Mouse (Mus musculus): ENCODE results near the gene Emb. TPM values are rescaled to one million over a fixed set of nuclear protein-coding genes. Genes with fewer than 3 reads are reported as not detected.

Emb gene
- total and polyA plus RNA-seq, 3 experiments: 0.60 to 2.1 (median 1.2) TPM

DNA sequence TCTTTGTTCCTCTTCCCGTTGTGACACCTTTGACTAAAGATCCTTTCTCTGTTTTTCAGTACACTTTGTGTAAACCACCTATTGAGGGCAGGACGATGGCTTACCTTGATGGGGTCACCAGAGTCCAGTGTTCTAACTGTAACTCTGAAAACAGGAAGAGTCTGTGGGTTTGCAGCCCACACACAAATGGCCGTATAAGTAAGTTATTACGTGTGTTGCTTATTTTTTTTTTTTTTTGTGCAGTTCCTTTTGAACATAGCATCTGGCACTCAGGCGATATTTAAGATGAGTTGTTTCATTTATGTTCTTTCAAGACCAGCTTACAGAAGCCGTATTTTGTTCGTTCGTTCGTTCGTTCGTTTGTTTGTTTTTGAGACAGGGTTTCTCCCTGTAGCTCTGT, 9.3 kb downstream of the Emb start:
- in situ Hi-C loops (cut with MboI; ENCODE audit: low pct_ligation_motif_present, low pct_unique_long_range_greater_than_20kb, low sequenced_read_pairs): no loop called here
- no peaks in the 10 kb centered on the region for H3K27me3 ChIP-seq (replicated peaks)
- TF ChIP-seq KAT2A (IDR thresholded peaks at IDR 0.05; ENCODE audit: insufficient replicate concordance, low read length) (no peak), POLR2A (IDR thresholded peaks at IDR 0.05; ENCODE audit: low read depth, low read length) (no peak), JUN (IDR thresholded peaks at IDR 0.05; ENCODE audit: insufficient read depth, low read depth, low read length) (no peak), JUND (conservative IDR thresholded peaks at IDR 0.05; ENCODE audit: low read depth, low read length) (no peak), RCOR1 (conservative IDR thresholded peaks at IDR 0.05; ENCODE audit: low read depth, low read length) (no peak), MXI1 (IDR thresholded peaks at IDR 0.05; ENCODE audit: low read depth, low read length) (no peak), NRF1 (IDR thresholded peaks at IDR 0.05; ENCODE audit: low read depth, low read length) (no peak), MAX (IDR thresholded peaks at IDR 0.05; ENCODE audit: low read length) (no peak), MYC (IDR thresholded peaks at IDR 0.05; ENCODE audit: low read depth, low read length) (no peak), ZKSCAN1 (IDR thresholded peaks at IDR 0.05; ENCODE audit: borderline replicate concordance, low read depth, low read length) (no peak), PAX5 (IDR thresholded peaks at IDR 0.05; ENCODE audit: low read length) (no peak), ZNF384 (IDR thresholded peaks at IDR 0.05; ENCODE audit: low read depth, low read length) (no peak), USF2 (conservative IDR thresholded peaks at IDR 0.05; ENCODE audit: low read depth, low read length) (no peak), BHLHE40 (IDR thresholded peaks at IDR 0.05; ENCODE audit: low read depth, low read length) (no peak)
- dilution Hi-C loops (cut with MboI; ENCODE audit: extremely low pct_ligation_motif_present, extremely low pct_unique_long_range_greater_than_20kb, low sequenced_read_pairs): no loop called here
- H3K9ac ChIP-seq (ENCODE audit: insufficient read depth, low read depth): no peak overlapping the region
- H3K27ac ChIP-seq (ENCODE audit: insufficient read depth, low read depth): no peak overlapping the region
- no peak overlapping the region for H3K4me2 ChIP-seq (ENCODE audit: insufficient read depth, low read depth, poor library complexity, severe bottlenecking)
- H3K79me2 ChIP-seq (replicated peaks; ENCODE audit: control insufficient read depth, extremely low read depth, insufficient read depth, poor library complexity, severe bottlenecking): no peaks in the 10 kb centered on the region
- H3K36me3 ChIP-seq (replicated peaks in 1 of 2; ENCODE audit: control insufficient read depth in 1 of 2, insufficient read depth in 1 of 2, low read length in 1 of 2): no peaks in the 10 kb centered on the region
- no peaks in the 10 kb centered on the region for H3K4me1 ChIP-seq (ENCODE audit: control insufficient read depth in 1 of 2, insufficient read depth in 2 of 2)
- H3K9me3 ChIP-seq (replicated peaks; ENCODE audit: low read length): peaks cover 62% of the 10 kb centered on the region
- DNase-seq (ENCODE audit: extremely low read depth): no peak
- no peak overlapping the region for H3K4me3 ChIP-seq (replicated peaks in 1 of 3; ENCODE audit: low read depth in 2 of 3, low read length in 2 of 3, poor library complexity in 1 of 3)

DNA sequence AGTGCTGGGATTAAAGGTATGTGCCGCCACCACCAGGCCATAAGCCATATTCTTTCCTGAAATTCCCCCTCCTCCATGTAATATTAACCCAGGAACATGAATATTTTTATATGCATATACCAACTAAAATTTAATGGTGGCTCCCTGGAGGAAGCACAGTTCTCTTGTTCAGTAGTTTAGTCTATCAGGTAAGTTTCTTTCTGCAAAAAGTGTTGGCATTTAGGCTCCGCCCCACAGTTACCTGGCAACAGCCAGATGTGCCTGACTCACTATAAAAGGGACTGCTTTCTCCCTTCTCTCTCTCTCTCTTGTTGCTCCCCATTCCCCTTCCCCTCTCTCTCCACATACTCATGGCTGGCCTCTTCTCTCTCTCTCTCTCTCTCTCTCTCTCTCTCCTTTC, 9.8 kb downstream of the Emb start:
- in situ Hi-C loops (cut with MboI; ENCODE audit: low pct_ligation_motif_present, low pct_unique_long_range_greater_than_20kb, low sequenced_read_pairs) (no loop called here), dilution Hi-C loops (cut with MboI; ENCODE audit: extremely low pct_ligation_motif_present, extremely low pct_unique_long_range_greater_than_20kb, low sequenced_read_pairs) (no loop called here)
- Histone ChIP-seq H3K9ac (ENCODE audit: insufficient read depth, low read depth) (no peak overlapping the region), H3K4me2 (ENCODE audit: insufficient read depth, low read depth, poor library complexity, severe bottlenecking) (no peak overlapping the region), H3K79me2 (replicated peaks; ENCODE audit: control insufficient read depth, extremely low read depth, insufficient read depth, poor library complexity, severe bottlenecking) (no peaks in the 10 kb centered on the region), H3K4me1 (ENCODE audit: control insufficient read depth in 1 of 2, insufficient read depth in 2 of 2) (no peaks in the 10 kb centered on the region), H3K4me3 (replicated peaks in 1 of 3; ENCODE audit: low read depth in 2 of 3, low read length in 2 of 3, poor library complexity in 1 of 3) (no peak overlapping the region), H3K27ac (ENCODE audit: insufficient read depth, low read depth) (no peak overlapping the region), H3K27me3 (replicated peaks) (no peaks in the 10 kb centered on the region), H3K9me3 (replicated peaks; ENCODE audit: low read length) (peaks cover 58% of the 10 kb centered on the region), H3K36me3 (replicated peaks in 1 of 2; ENCODE audit: control insufficient read depth in 1 of 2, insufficient read depth in 1 of 2, low read length in 1 of 2) (no peaks in the 10 kb centered on the region)
- DNase-seq (ENCODE audit: extremely low read depth): no peak
- TF ChIP-seq USF1 (IDR thresholded peaks at IDR 0.05; ENCODE audit: low read depth, low read length): no peak
- TF ChIP-seq E2F4 (IDR thresholded peaks at IDR 0.05; ENCODE audit: insufficient replicate concordance, low read depth, low read length): no peak
- TF ChIP-seq RCOR1 (conservative IDR thresholded peaks at IDR 0.05; ENCODE audit: low read depth, low read length): no peak
- no peak for TF ChIP-seq SMC3 (IDR thresholded peaks at IDR 0.05; ENCODE audit: low read depth, low read length)
- TF ChIP-seq CHD2 (IDR thresholded peaks at IDR 0.05; ENCODE audit: low read length): no peak
- no peak for TF ChIP-seq UBTF (IDR thresholded peaks at IDR 0.05; ENCODE audit: low read depth, low read length)
- no peak for TF ChIP-seq PAX5 (IDR thresholded peaks at IDR 0.05; ENCODE audit: low read length)
- no peak for TF ChIP-seq JUN (IDR thresholded peaks at IDR 0.05; ENCODE audit: insufficient read depth, low read depth, low read length)
- TF ChIP-seq ZNF384 (IDR thresholded peaks at IDR 0.05; ENCODE audit: low read depth, low read length): no peak
- no peak for TF ChIP-seq BHLHE40 (IDR thresholded peaks at IDR 0.05; ENCODE audit: low read depth, low read length)

Measured in CH12.LX (cell line).